Mouse (Mus musculus): ENCODE measurements around the gene Arhgdig. TPM values are rescaled to one million over a fixed set of nuclear protein-coding genes. Genes with fewer than 3 reads are reported as not detected.

The Arhgdig gene
- polyA plus RNA-seq, 1 experiment: 9.6 TPM

GRCm38 (mm10) chr17:26162736-26163135 lies 44.9 kb downstream of the Arhgdig start:
- H3K79me2 ChIP-seq (ENCODE audit: control insufficient read depth, insufficient read depth): peaks cover 100% of the 10 kb centered on the region
- no peaks in the 10 kb centered on the region for H3K27me3 ChIP-seq (ENCODE audit: control insufficient read depth, insufficient read depth, insufficient read length)
- no peak overlapping the region for H3K4me3 ChIP-seq (ENCODE audit: insufficient read depth, poor library complexity, severe bottlenecking)
- peaks cover 64% of the 10 kb centered on the region for H3K79me3 ChIP-seq (ENCODE audit: low read depth)
- no peak for TF ChIP-seq MYOD1 (IDR thresholded peaks at IDR 0.05; ENCODE audit: control insufficient read depth, insufficient read length, low read depth)
- peaks cover 5% of the 10 kb centered on the region for H3K36me3 ChIP-seq (ENCODE audit: control insufficient read depth, insufficient read depth)
- no peak overlapping the region for H3ac ChIP-seq (ENCODE audit: control insufficient read depth, insufficient read length, low read depth)

GRCm38 (mm10) chr17:26151886-26152630 lies 55.5 kb downstream of the Arhgdig start:
- Histone ChIP-seq H3K27me3 (ENCODE audit: control insufficient read depth, insufficient read depth, insufficient read length) (no peaks in the 10 kb centered on the region), H3K36me3 (ENCODE audit: control insufficient read depth, insufficient read depth) (peaks cover 58% of the 10 kb centered on the region), H3K4me3 (ENCODE audit: insufficient read depth, poor library complexity, severe bottlenecking) (no peak overlapping the region), H3ac (ENCODE audit: control insufficient read depth, insufficient read length, low read depth) (no peak overlapping the region), H3K79me3 (ENCODE audit: low read depth) (peaks cover 75% of the 10 kb centered on the region), H3K79me2 (ENCODE audit: control insufficient read depth, insufficient read depth) (peaks cover 95% of the 10 kb centered on the region)
- no peak for TF ChIP-seq MYOG (IDR thresholded peaks at IDR 0.05; ENCODE audit: control insufficient read depth, extremely low read depth, insufficient read length)
- no peak for TF ChIP-seq USF1 (IDR thresholded peaks at IDR 0.05; ENCODE audit: low read depth)
- no peak for TF ChIP-seq MAX (IDR thresholded peaks at IDR 0.05)
- TF ChIP-seq CTCF (IDR thresholded peaks at IDR 0.05; ENCODE audit: control insufficient read depth, insufficient read depth, insufficient read length): no peak
- no peak for TF ChIP-seq MYOD1 (IDR thresholded peaks at IDR 0.05; ENCODE audit: control insufficient read depth, insufficient read length, low read depth)
- TF ChIP-seq FOSL1 (IDR thresholded peaks at IDR 0.05; ENCODE audit: insufficient read depth, low read length, poor library complexity, severe bottlenecking): no peak
- TF ChIP-seq CEBPB (IDR thresholded peaks at IDR 0.05; ENCODE audit: low read depth): no peak

Other genes with a start within 250 kb of the Arhgdig start
- gene Capn15, start 222.0 kb downstream of the Arhgdig start, polyA plus RNA-seq (2012; fragmentation: generic; extraction: Trizol): 10.6 TPM
- 15.2 TPM for gene Rab11fip3, start 138.2 kb downstream of the Arhgdig start, polyA plus RNA-seq (2012; fragmentation: generic; extraction: Trizol)
- 3.9 TPM for gene Decr2, start 117.4 kb downstream of the Arhgdig start, polyA plus RNA-seq (2012; fragmentation: generic; extraction: Trizol)
- gene Nme4, start 112.2 kb downstream of the Arhgdig start, polyA plus RNA-seq (2012; fragmentation: generic; extraction: Trizol): 34.0 TPM
- gene Tmem8, start 94.5 kb downstream of the Arhgdig start, polyA plus RNA-seq (2012; fragmentation: generic; extraction: Trizol): 1.5 TPM
- gene Mrpl28, start 84.3 kb downstream of the Arhgdig start, polyA plus RNA-seq (2012; fragmentation: generic; extraction: Trizol): 169 TPM
- 32.1 TPM for gene Axin1, start 69.1 kb downstream of the Arhgdig start, polyA plus RNA-seq (2012; fragmentation: generic; extraction: Trizol)
- 0.05 TPM for gene Pdia2, start 8.7 kb downstream of the Arhgdig start, polyA plus RNA-seq (2012; fragmentation: generic; extraction: Trizol)
- gene Rgs11, start 4.8 kb downstream of the Arhgdig start, polyA plus RNA-seq (2012; fragmentation: generic; extraction: Trizol): not detected
- gene Fam234a, start 36.5 kb upstream of the Arhgdig start, polyA plus RNA-seq (2012; fragmentation: generic; extraction: Trizol): 25.2 TPM
- 45.0 TPM for gene Luc7l, start 45.1 kb upstream of the Arhgdig start, polyA plus RNA-seq (2012; fragmentation: generic; extraction: Trizol)
- 0.22 TPM for gene Neurl1b, start 207.0 kb upstream of the Arhgdig start, polyA plus RNA-seq (2012; fragmentation: generic; extraction: Trizol)

Measured in C2C12 (cell line).